Mouse (Mus musculus) bone marrow macrophage, adult 2 months (primary cell): Measurements from ENCODE around the gene Arf3.

Experiments
- CTCF ChIP-seq: IDR thresholded peaks from 2 replicates; pipeline ENCODE4 v1.5.1; 2012; ENCODE audit warnings: low read depth, mild to moderate bottlenecking, low read length, moderate library complexity
- POLR2A ChIP-seq: IDR thresholded peaks from 2 replicates; pipeline ENCODE4 v1.6.1; 2012; ENCODE audit warnings: mild to moderate bottlenecking, low read depth, low read length, borderline replicate concordance

- TF ChIP-seq POLR2A (no peak), CTCF (no peak)
Observed at GRCm38 (mm10) chr15:98736521-98736920, 26.5 kb downstream of the Arf3 start.
